Mouse (Mus musculus): ENCODE data around the gene Coasy. TPM values are rescaled to one million over a fixed set of nuclear protein-coding genes. Genes with fewer than 3 reads are reported as not detected.

The Coasy gene
- polyA plus RNA-seq, 1 experiment from 2014 or later = 37.9 TPM

Other genes starting within 250 kb of the Coasy start
- gene Stat5b, start 231.8 kb upstream of the Coasy start, polyA plus RNA-seq (2014; fragmentation: Nextera tagmentation; extraction: Ambion mirVana) = 24.6 and 26.8 TPM in 2 replicates
- 7.3 and 8.3 TPM in 2 replicates for gene Stat5a, start 223.2 kb upstream of the Coasy start, polyA plus RNA-seq (2014; fragmentation: Nextera tagmentation; extraction: Ambion mirVana)
- gene Stat3, start 143.0 kb upstream of the Coasy start, polyA plus RNA-seq (2014; fragmentation: Nextera tagmentation; extraction: Ambion mirVana) = 43.5 and 44.8 TPM in 2 replicates
- gene Cavin1, start 111.7 kb upstream of the Coasy start, polyA plus RNA-seq (2014; fragmentation: Nextera tagmentation; extraction: Ambion mirVana) = 136 and 158 TPM in 2 replicates
- gene Atp6v0a1, start 73.1 kb upstream of the Coasy start, polyA plus RNA-seq (2014; fragmentation: Nextera tagmentation; extraction: Ambion mirVana) = 38.4 and 42.0 TPM in 2 replicates
- 11.2 and 14.2 TPM in 2 replicates for gene Naglu, start 12.6 kb upstream of the Coasy start, polyA plus RNA-seq (2014; fragmentation: Nextera tagmentation; extraction: Ambion mirVana)
- gene Hsd17b1, start 4.2 kb upstream of the Coasy start, polyA plus RNA-seq (2014; fragmentation: Nextera tagmentation; extraction: Ambion mirVana) = not detected in 2 replicates
- gene Mlx, start 4.7 kb downstream of the Coasy start, polyA plus RNA-seq (2014; fragmentation: Nextera tagmentation; extraction: Ambion mirVana) = 36.7 and 46.0 TPM in 2 replicates
- gene Psmc3ip, start 12.9 kb downstream of the Coasy start, polyA plus RNA-seq (2014; fragmentation: Nextera tagmentation; extraction: Ambion mirVana) = 29.7 and 36.4 TPM in 2 replicates
- 8.0 and 9.1 TPM in 2 replicates for gene Retreg3, start 37.3 kb downstream of the Coasy start, polyA plus RNA-seq (2014; fragmentation: Nextera tagmentation; extraction: Ambion mirVana)
- gene Tubg1, start 37.4 kb downstream of the Coasy start, polyA plus RNA-seq (2014; fragmentation: Nextera tagmentation; extraction: Ambion mirVana) = 70.5 and 70.9 TPM in 2 replicates
- 3.6 and 4.5 TPM in 2 replicates for gene Tubg2, start 73.3 kb downstream of the Coasy start, polyA plus RNA-seq (2014; fragmentation: Nextera tagmentation; extraction: Ambion mirVana)
- gene Cntnap1, start 88.0 kb downstream of the Coasy start, polyA plus RNA-seq (2014; fragmentation: Nextera tagmentation; extraction: Ambion mirVana) = 2.1 and 2.2 TPM in 2 replicates
- 25.6 and 26.0 TPM in 2 replicates for gene Plekhh3, start 88.8 kb downstream of the Coasy start, polyA plus RNA-seq (2014; fragmentation: Nextera tagmentation; extraction: Ambion mirVana)
- gene Ccr10, start 92.9 kb downstream of the Coasy start, polyA plus RNA-seq (2014; fragmentation: Nextera tagmentation; extraction: Ambion mirVana) = 0.14 and 0.33 TPM in 2 replicates
- 17.7 and 19.1 TPM in 2 replicates for gene Ezh1, start 143.9 kb downstream of the Coasy start, polyA plus RNA-seq (2014; fragmentation: Nextera tagmentation; extraction: Ambion mirVana)
- gene Ramp2, start 163.5 kb downstream of the Coasy start, polyA plus RNA-seq (2014; fragmentation: Nextera tagmentation; extraction: Ambion mirVana) = 123 and 128 TPM in 2 replicates
- 153 and 154 TPM in 2 replicates for gene Vps25, start 171.1 kb downstream of the Coasy start, polyA plus RNA-seq (2014; fragmentation: Nextera tagmentation; extraction: Ambion mirVana)
- gene Wnk4, start 178.0 kb downstream of the Coasy start, polyA plus RNA-seq (2014; fragmentation: Nextera tagmentation; extraction: Ambion mirVana) = 21.9 and 26.8 TPM in 2 replicates
- gene Cntd1, start 196.4 kb downstream of the Coasy start, polyA plus RNA-seq (2014; fragmentation: Nextera tagmentation; extraction: Ambion mirVana) = 0.87 and 1.6 TPM in 2 replicates
- 207 and 215 TPM in 2 replicates for gene Coa3, start 196.5 kb downstream of the Coasy start, polyA plus RNA-seq (2014; fragmentation: Nextera tagmentation; extraction: Ambion mirVana)
- gene Becn1, start 219.7 kb downstream of the Coasy start, polyA plus RNA-seq (2014; fragmentation: Nextera tagmentation; extraction: Ambion mirVana) = 140 and 144 TPM in 2 replicates
- gene Psme3, start 233.6 kb downstream of the Coasy start, polyA plus RNA-seq (2014; fragmentation: Nextera tagmentation; extraction: Ambion mirVana) = 84.6 and 96.2 TPM in 2 replicates
- gene Aoc2, start 242.5 kb downstream of the Coasy start, polyA plus RNA-seq (2014; fragmentation: Nextera tagmentation; extraction: Ambion mirVana) = 1.3 and 1.8 TPM in 2 replicates
- 3.2 TPM in 2 replicates for gene Aoc3, start 248.0 kb downstream of the Coasy start, polyA plus RNA-seq (2014; fragmentation: Nextera tagmentation; extraction: Ambion mirVana)